In the genomic region with DNA sequence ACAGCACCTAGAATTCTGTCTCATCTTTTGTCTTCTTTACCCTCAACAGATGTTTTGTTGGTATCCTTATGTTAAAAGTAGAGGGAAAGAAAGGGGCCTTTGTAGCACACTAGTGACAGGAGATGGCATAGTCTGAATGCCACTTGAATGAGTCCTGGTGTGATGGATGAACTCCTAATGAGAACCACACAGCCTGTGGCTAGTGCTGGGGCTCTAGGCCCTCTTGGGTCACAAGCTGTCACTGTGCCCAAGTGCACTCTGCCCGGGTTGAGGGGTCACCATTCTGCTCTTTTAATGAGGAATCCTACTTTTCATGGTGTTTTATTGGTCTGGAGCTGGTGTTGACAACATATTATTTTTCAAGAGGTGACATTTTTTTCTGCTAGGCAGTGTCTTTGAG, we compare ENCODE assay signal across 21 mouse cellular contexts.
A peak's percentile ranks its signal among the peaks of the same experiment; 100 is the strongest.
DNase-seq lines count a peak whose midpoint lies in the region; ATAC-seq and TF ChIP-seq lines count a peak whose summit lies in the region.
"Had no signal": no experiment of that assay in that cellular context is flagged by ENCODE, and none has a peak within 500 bp of the region (broad histone marks: within the 10 kb centered on the region; RNA-seq: fewer than 3 reads in every experiment).

No protein-coding gene starts in this region.

- H3K4me2 ChIP-seq in forebrain, embryonic 12.5 days, result no peak overlapping the region
- no peak overlapping the region for H3K4me2 ChIP-seq in lung, embryonic 14.5 days
- no peak overlapping the region for H3K4me2 ChIP-seq in forebrain, embryonic 15.5 days (replicated peaks)
- H3K4me2 ChIP-seq: heart, embryonic 15.5 days; limb, embryonic 13.5 days; liver, embryonic 15.5 days had no signal

- H3K27me3 ChIP-seq in forebrain, embryonic 12.5 days, result no peaks in the 10 kb centered on the region
- H3K27me3 ChIP-seq in forebrain, embryonic 10.5 days (ENCODE audit: poor library complexity, severe bottlenecking), result no peaks in the 10 kb centered on the region
- H3K27me3 ChIP-seq in lung, embryonic 14.5 days (ENCODE audit: insufficient read depth, low read length), result no peaks in the 10 kb centered on the region
- no peaks in the 10 kb centered on the region for H3K27me3 ChIP-seq in forebrain, embryonic 15.5 days
- H3K27me3 ChIP-seq: heart, embryonic 15.5 days; limb, embryonic 13.5 days; liver, embryonic 15.5 days had no signal

- no peak for TF ChIP-seq CTCF in lung, embryonic 14.5 days (IDR thresholded peaks at IDR 0.05; ENCODE audit: low read depth)

- no peak; the same call in 1 of the 2 replicates for ATAC-seq in forebrain, embryonic 12.5 days (ENCODE audit: low FRiP score)
- peak; percentile 58; the same call in 1 of the 2 replicates for ATAC-seq in lung, embryonic 14.5 days (ENCODE audit: insufficient read depth)
- ATAC-seq in forebrain, embryonic 15.5 days (replicated peaks), result 0 out of 2 replicates have a peak, but pooled peaks have one; percentile 43

- no peak for DNase-seq in forebrain, embryonic 10.5 days (ENCODE audit: extremely low spot score, low spot score)
- peak; percentile 34 for DNase-seq in lung, embryonic 14.5 days
- DNase-seq in lung, postnatal 14 days, result no peak
- peak; percentile 63 for DNase-seq in 3T3-L1 (ENCODE audit: low read depth, low spot score)
- no peak for DNase-seq in urinary bladder, postnatal 25 days (ENCODE audit: low spot score)
- DNase-seq in ovary, postnatal 14 days (ENCODE audit: low spot score), result no peak
- DNase-seq: adrenal gland, postnatal 25 days; cerebellum, adult 11 months; cerebellum, postnatal 10 days; gastrocnemius, postnatal 14 days; heart, adult 2 months; kidney, adult 9 months; kidney, postnatal 36 days had no signal

- no peak overlapping the region for H3K4me3 ChIP-seq in forebrain, embryonic 12.5 days (replicated peaks)
- no peak overlapping the region for H3K4me3 ChIP-seq in forebrain, embryonic 10.5 days
- H3K4me3 ChIP-seq in lung, embryonic 14.5 days (ENCODE audit: low read depth, low read length), result no peak overlapping the region
- H3K4me3 ChIP-seq in forebrain, embryonic 15.5 days, result no peak overlapping the region
- H3K4me3 ChIP-seq: embryonic facial prominence, embryonic 10.5 days; heart, adult 2 months; heart, embryonic 15.5 days; limb, embryonic 13.5 days; liver, embryonic 15.5 days; myocyte had no signal

- 0 out of 2 replicates have a peak overlapping the region, but pooled peaks have one; percentile 25 for H3K27ac ChIP-seq in forebrain, embryonic 12.5 days
- H3K27ac ChIP-seq in forebrain, embryonic 10.5 days, result no peak overlapping the region
- H3K27ac ChIP-seq in lung, embryonic 14.5 days (ENCODE audit: low read depth), result no peak overlapping the region
- peak overlapping the region; percentile 35; the same call in 1 of the 2 replicates for H3K27ac ChIP-seq in forebrain, embryonic 15.5 days (replicated peaks)
- H3K27ac ChIP-seq: embryonic facial prominence, embryonic 10.5 days; heart, adult 2 months; heart, embryonic 15.5 days; limb, embryonic 13.5 days; liver, embryonic 15.5 days had no signal

- H3K4me1 ChIP-seq in forebrain, embryonic 12.5 days, result peaks cover 12% of the 10 kb centered on the region
- peaks cover 19% of the 10 kb centered on the region for H3K4me1 ChIP-seq in forebrain, embryonic 10.5 days
- 0 out of 2 replicates have a peak, but pooled peaks cover 10% of the 10 kb centered on the region for H3K4me1 ChIP-seq in lung, embryonic 14.5 days (ENCODE audit: insufficient read depth)
- H3K4me1 ChIP-seq in forebrain, embryonic 15.5 days, result peaks cover 14% of the 10 kb centered on the region
- H3K4me1 ChIP-seq: liver, embryonic 15.5 days had no signal

- no peaks in the 10 kb centered on the region for H3K36me3 ChIP-seq in forebrain, embryonic 12.5 days (replicated peaks)
- H3K36me3 ChIP-seq in forebrain, embryonic 10.5 days (replicated peaks), result no peaks in the 10 kb centered on the region
- no peaks in the 10 kb centered on the region for H3K36me3 ChIP-seq in lung, embryonic 14.5 days (ENCODE audit: insufficient read depth)
- no peaks in the 10 kb centered on the region for H3K36me3 ChIP-seq in forebrain, embryonic 15.5 days
- H3K36me3 ChIP-seq: embryonic facial prominence, embryonic 10.5 days; G1E; heart, embryonic 15.5 days; limb, embryonic 13.5 days; liver, embryonic 15.5 days had no signal

- H3K9ac ChIP-seq in forebrain, embryonic 12.5 days, result no peak overlapping the region
- H3K9ac ChIP-seq in lung, embryonic 14.5 days, result no peak overlapping the region
- H3K9ac ChIP-seq in forebrain, embryonic 15.5 days (replicated peaks), result no peak overlapping the region
- H3K9ac ChIP-seq: heart, embryonic 15.5 days; limb, embryonic 13.5 days; liver, embryonic 15.5 days had no signal

- WGBS in forebrain, embryonic 12.5 days, result 54% methylated on average over 1 of the region's 1 CpGs
- WGBS in forebrain, embryonic 10.5 days, result 55% methylated on average over 1 of the region's 1 CpGs
- WGBS in lung, embryonic 14.5 days, result 15% methylated on average over 1 of the region's 1 CpGs
- WGBS in forebrain, embryonic 15.5 days, result 55% methylated on average over 1 of the region's 1 CpGs

- no peaks in the 10 kb centered on the region for H3K9me3 ChIP-seq in forebrain, embryonic 12.5 days
- H3K9me3 ChIP-seq in forebrain, embryonic 10.5 days, result no peaks in the 10 kb centered on the region
- H3K9me3 ChIP-seq in lung, embryonic 14.5 days (ENCODE audit: low read depth, low read length), result no peaks in the 10 kb centered on the region
- no peaks in the 10 kb centered on the region for H3K9me3 ChIP-seq in forebrain, embryonic 15.5 days
- H3K9me3 ChIP-seq: embryonic facial prominence, embryonic 10.5 days; heart, embryonic 15.5 days; limb, embryonic 13.5 days; liver, embryonic 15.5 days had no signal

Comparison
In these comparisons a context has a peak if more than half of its experiments do, and no peak if none do; other contexts are left out.
1. H3K27ac ChIP-seq: peak in forebrain, embryonic 12.5 days (single experiment) and forebrain, embryonic 15.5 days (single experiment); none in forebrain, embryonic 10.5 days (single experiment) and lung, embryonic 14.5 days (single experiment).
2. DNase-seq: peak in lung, embryonic 14.5 days (single experiment) and 3T3-L1 (single experiment); none in forebrain, embryonic 10.5 days (single experiment), lung, postnatal 14 days (single experiment), urinary bladder, postnatal 25 days (single experiment) and ovary, postnatal 14 days (single experiment).